Mouse (Mus musculus): ENCODE measurements around the gene Mecom. TPM values are rescaled to one million over a fixed set of nuclear protein-coding genes. Genes with fewer than 3 reads are reported as not detected.
"Not testable (repeated sequence)": the region's sequence is repeated elsewhere in the genome, so short reads cannot be mapped to it uniquely, and the experiment has no call there.

Gene Mecom
- total RNA-seq (2022), result 1 to 10 TPM; 2.2 to 5.5 (median 4.5) TPM

DNA sequence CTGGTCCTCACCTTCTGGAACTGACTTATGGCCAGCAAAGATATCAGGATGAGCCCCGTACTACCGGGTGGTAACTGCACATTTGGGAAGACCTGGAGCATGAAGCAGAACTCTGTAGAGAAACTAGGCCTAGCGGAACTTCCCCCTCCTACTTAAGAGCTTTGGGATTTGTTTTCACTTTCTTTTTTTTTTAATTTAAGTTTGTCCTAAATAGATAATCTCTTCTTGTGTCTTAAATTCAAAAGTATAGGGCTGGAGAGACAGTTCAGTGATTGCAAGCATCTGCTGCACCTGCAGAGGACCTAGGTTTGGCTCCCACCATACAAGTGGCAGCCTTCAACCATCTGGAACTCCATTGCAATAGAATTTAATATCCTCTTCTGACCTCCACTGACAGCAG lies at the start of gene Mecom:
Gene Mecom, minus strand, starts transcription at position 101 of the 400 bp plus-strand sequence.
- DNase-seq (ENCODE audit: low spot score in 2 of 2), result no peak

DNA sequence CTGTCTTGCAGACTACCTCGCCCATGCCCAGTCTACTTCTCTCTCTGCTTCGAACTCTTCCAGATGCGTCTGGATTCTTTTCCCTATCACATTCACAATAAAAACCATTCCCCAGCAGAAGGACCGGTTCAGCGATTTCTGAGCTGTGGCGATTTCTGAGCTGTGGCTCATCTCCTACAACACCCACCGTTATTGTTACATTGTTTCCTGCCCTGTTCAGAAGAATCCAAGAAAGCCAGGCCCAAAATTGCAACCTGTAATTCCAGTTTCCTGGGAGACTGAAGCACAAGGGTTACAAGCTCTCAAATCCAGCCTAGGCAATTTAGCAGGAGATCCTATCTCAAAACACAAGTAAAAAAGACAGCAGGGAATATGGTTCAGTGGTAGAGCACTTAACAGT lies 49.5 kb upstream of the Mecom start:
- no peak for DNase-seq (ENCODE audit: low spot score in 2 of 2)

DNA sequence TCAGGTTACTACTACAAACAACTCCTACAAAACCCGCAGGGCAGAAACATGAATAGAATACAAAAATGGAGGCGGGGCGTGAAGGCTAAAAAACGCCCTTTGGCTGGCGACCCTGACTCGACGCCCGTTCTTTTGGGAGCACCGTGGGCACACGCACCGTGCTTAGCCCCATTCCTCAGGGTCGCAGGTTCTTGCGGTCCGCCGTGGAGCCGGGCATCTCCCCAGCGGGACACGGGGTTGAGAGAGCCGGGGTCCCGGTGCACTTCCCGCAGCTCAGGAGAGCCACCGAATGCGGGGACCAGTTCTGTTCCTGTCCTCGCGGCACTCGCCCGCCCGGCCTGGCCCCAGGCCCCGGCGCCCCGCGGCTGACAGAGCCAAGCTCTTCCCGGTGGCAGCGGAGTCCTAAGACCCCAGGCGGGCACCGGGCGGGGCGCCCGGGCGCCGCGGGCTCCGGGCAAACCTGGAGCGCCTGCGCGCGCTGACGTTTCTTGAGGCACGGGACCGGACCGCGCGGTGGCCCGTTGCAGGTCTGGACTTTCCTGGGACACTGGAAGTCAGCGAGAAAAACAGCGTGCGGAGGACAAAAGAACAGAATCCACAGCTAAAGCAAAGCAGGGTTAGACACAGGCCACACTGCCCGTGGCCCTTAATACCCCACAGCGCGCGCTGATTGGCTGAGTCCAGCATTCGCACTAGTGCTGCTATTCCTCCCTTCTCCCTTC lies 47.5 kb upstream of the Mecom start:
- no peak for DNase-seq (ENCODE audit: low spot score in 2 of 2)

DNA sequence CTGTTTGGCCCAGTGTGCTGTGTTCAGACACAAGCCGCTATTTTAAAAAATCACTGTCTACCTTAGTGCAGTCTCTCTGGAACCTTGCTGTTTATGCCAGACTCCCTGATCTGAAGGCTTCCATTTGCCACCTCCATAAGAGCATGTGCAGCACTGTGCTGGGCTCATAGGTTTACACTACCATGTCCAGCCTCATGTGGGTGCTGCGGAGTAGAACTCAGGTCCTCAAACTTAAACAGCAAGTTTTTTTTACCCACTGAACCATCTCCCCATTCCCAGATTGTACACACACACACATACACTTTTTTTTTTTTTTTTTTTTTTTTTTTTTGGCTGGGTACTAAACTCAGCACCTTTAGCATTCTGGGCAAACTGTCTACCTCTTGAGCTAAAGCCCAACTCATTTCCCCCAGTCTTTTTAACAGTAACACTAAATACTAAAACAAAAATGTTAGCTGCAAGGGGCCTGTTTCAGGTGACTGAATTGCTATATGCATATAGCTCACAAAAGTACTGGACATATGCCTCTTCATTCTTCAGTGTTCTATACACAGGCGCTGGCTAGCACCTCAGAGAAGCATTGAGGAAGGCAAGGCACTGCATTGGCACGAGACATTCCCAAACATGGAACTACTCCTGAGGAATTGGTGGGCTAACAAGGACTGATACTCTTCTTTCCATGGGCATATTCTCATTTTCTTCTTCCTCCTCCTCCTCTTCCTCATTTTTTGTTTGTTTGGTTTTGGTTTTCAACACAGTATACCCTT lies 46.1 kb upstream of the Mecom start:
- DNase-seq (ENCODE audit: low spot score in 2 of 2), result no peak

DNA sequence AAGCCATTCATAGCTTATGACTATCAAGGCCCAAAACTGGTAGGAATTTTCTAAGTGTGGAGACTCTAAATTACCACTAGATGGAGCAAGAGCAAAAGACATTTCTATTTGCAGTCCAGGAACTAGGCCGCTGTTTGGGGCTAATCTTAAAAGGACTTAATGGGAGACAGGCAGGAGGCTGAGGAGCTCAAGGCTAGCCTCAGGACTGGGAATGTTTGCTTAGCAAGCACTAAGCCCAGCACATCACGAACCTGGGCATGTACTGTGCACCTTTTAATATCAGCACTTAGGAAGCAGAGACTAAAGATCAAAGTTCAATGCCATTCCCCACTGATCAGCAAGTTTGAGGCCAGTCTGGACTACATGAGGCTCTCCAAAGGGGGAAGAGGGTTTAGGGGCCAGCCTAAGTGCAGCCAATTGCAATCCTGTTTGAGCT lies 44.6 kb upstream of the Mecom start:
- no peak for DNase-seq (ENCODE audit: low spot score in 2 of 2)

DNA sequence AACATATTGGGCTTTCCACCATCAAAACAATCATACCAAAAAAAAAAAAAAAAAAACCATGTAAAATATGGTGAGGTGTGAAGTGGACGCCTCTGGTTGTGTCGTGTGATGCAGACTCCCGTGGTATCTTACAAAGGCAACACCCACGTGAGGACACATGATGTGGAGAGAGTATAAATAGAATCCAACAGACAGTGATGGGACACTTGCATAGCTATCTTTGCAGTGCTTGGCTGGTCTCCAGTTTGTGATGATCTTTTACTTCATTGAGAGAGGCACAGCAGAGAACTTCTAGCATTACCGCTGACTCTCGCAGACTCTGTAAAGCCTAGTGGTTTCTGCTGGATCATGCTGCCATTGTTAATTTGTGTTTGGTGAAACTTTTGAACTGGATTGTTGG lies 41.1 kb upstream of the Mecom start:
- DNase-seq (ENCODE audit: low spot score in 2 of 2), result no peak

DNA sequence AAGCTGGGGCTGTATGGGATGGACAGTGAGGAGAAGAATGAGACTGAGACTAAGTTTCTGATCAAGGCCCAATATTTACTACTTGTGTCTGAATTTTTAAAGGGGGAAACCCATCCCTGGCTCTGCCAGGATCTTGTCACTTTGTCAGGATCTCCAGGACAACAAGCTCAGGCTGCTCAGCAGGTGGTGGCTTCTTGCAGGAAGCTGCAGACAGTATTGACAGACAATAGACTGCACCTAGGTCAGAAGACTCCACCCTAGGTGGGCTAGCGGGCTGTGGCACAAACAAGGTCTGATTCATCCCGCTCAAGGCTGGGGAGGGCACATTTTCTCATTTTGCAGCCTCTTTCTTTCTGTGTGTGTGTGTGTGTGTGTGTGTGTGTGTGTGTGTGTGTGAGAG lies 25.7 kb upstream of the Mecom start:
- no peak for DNase-seq (ENCODE audit: low spot score in 2 of 2)

DNA sequence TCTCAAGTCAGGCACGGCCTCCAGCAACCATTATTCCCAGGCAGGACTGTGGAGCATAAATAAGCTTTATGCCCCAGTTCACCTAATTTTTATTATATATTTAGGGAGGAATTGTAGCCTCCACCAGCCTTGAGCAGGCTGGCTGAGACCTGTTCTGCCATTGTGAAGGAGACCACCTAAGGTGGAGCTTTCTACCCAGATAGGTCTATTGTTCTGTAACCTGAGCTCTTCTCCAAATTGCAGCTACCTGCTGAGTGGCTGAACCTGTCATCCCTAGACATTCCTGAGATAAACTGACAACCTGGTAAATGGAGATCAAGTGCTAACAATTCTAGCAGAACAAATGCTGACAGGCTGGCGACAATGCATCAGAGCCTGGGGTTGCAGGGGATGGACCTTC lies 18.5 kb upstream of the Mecom start:
- not testable (repeated sequence) for DNase-seq (ENCODE audit: low spot score in 2 of 2)

DNA sequence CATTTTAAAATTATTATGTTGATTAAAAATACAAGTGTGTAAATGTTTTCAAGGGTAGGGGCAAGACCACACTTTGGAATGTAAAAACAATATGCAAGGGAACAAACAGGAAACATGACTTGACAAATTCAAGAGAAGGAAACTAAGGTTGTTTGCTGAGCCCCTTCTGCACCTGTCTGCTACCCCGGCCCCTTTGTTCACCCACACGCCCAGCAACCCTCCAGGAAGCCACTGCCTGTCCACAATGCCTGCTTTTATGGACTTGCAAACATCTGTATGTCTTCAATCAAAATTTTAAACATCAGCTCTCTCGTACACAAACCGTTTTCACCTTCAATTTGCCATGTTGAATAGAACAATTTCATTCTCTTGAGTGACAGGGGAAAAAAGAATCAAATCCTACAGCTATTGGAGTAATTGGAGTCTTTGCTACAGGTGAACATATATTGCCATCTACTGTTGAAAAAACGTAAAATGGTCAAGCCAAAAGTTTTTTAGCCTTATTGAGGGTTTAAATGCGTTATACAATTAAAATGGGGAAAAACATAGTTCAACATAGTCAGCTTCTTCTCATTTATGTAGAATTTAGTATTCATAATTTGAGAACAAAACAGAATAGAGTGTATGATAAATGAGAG lies 13.0 kb upstream of the Mecom start:
- no peak for DNase-seq (ENCODE audit: low spot score in 2 of 2)

DNA sequence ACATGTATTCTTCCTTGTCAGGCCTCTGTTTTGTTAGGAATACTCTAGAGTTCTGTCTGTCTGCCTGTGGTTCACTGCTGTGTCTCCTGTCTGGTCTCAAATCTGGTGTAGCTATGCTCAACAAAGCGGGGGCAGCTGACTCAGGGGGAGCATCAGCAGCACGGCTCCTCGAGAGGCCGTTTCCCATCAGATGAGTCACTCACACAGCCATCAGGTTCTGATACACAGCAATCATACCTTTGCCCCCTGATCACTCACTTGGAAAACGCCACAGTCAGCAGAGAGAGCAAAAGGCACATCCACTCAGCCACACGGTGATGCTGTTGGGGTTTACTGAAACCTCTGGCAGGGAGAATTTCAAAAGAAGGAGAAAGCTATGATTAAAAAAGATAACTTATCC lies 5.9 kb upstream of the Mecom start:
- no peak for DNase-seq (ENCODE audit: low spot score in 2 of 2)

DNA sequence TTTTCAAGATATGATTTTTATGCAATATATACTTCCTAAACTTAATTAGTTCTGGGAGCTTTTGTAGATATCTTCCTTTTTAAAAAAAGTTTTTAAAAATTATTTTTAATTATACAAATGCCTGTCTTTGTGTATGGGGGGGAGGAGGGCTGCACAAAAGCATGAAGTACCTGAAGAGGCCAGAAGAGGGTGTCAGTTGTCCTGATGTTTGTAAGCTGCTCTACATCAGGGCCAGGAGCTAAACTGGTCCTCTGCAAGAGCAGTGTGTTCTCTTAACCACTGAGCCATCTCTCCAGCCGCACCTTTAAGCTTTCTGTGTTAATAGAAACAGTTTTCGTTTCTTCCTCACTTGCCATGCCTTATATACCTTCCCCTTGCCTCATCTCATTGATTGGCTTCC lies 2.4 kb upstream of the Mecom start:
- no peak for DNase-seq (ENCODE audit: low spot score in 2 of 2)

DNA sequence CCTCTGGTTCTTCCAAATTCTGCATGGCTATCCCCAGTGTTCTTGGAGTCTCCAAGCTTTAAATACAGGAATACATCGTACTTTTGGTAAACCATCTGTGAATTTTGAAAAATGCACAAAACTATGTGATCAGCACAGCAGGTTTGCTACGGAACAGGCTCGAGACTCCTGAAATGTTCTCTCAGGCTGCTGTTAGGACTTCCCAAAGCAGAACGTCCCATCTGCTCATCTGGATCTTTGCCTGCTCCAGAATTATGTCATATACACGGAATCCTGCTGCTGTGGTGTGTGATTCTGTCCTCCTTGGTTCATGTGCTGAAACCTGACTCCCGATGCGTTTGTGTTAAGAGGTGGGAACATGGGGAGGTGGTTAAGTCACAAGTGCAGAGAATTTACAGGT lies 1.1 kb upstream of the Mecom start:
- peak in 1 of 2 experiments; percentile 15 for DNase-seq (ENCODE audit: low spot score in 2 of 2)

DNA sequence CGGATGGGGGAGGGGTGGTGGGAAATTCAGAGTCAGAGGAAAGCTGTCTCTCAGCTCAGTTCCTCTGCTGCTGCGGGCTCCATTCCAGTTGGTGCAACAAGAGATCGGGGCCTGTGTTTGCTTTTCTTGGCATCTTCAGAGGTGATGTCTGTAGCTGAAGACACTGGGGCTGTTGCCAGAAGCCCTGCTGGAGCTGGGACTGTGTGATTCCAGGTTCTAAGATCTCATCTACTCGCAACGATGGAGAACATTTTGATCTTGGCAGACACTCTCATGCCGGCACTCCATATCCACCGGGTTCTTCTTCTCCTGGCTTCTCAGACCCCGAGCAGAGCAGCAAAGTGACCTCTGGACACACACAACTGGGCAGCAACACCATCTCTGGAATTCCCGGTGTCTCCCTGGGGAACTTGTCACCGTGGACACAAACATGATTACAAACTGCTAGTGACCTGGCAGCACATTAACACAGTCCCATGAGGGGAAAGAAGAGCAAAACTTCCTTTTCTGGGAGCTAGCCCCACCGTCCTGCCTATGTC lies 908 bp downstream of the Mecom start:
- peak in 1 of 2 experiments; percentile 6 for DNase-seq (ENCODE audit: low spot score in 2 of 2)

DNA sequence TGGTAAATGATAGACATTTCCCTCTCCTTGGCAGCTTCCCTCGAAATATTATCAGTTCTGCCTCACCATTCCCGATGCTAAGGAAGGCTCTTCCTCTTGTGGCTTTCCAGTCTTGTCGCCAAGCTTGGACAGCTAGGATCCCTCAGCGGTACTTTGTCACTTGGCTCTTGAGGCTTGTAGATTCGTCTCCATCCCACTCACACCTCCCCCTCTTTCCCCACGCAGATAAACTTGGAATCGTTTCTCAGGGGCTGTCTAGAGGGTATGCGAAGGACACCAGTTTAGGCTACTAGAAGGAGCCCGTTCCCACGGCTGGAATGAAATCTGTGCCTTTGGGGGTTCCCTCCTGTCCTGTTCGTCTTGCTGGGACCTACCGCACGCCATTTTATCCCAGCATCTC lies 1.4 kb downstream of the Mecom start:
- DNase-seq (ENCODE audit: low spot score in 2 of 2), result no peak

DNA sequence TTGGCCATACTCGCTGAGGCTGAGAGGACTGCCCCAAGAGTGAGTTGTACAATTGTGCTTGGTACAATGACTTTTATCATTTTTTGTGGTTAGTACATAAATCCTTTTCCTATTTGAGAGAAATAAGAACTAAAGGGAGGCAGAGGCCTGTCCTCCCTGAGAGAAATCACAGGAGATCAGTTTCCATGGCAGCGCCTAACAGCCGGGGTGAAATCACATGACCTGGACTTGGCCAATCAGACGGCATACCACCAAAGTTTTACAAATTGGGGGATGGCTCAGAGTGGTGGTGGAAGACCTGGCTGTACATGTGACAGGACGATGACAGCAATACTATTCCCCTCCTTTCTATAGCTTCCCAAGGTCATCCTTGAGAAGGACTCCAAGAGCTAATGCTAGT lies 2.6 kb downstream of the Mecom start:
- DNase-seq (ENCODE audit: low spot score in 2 of 2), result no peak

DNA sequence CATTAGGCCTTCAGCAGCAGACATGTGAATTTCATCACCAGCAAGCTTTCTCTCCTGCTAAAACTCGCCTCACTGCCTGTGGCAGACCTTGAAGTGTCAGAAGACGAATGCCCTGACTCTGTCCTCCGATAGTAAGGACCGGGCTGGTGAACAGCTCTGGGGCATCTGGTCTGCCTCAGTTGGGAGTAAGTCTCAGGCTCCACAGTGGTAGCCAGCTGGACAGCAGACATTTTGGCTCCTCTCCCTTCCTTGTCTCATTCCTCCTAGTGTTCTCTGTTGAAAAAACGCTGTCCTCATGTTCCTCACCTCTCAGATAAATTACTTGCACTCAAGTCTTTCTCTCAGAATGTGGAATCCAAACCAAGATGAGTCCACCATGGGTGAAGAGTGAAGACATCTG lies 3.5 kb downstream of the Mecom start:
- DNase-seq (ENCODE audit: low spot score in 2 of 2), result no peak

DNA sequence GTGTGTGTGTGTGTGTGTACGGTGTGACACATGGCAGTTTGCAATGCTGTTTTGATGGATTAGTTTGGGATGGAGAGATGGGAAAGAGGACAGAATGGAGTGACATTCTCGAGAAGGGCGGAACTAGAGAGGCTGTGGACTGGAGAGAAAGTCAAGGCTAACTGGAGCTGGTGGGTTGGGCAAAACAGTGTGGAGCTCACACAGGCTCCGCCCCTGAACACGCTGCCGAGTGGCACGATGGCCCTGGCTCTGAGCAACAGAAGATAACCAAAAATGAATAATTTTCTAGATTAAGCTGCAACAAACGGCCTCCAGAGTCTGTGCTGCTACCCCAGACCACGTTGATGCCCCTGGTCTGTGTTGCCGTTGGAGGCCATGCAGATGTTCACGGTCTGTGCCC lies 12.0 kb downstream of the Mecom start:
- DNase-seq (ENCODE audit: low spot score in 2 of 2), result no peak

DNA sequence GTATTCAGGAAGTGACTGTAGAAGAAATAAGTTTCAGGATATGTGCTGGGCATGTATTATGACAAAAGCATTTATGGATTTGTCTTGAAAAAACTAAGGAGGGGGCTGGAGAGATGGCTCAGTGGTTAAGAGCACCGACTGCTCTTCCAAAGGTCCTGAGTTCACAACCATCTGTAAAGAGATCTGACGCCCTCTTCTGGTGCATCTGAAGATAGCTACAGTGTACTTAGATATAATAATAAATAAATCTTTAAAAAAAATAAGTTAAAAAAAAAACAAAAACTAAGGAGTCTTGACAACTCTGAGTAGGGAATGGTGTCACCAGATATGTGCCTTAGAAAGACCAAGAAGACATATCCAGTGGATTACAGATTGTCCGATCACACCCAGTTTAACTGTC lies 27.1 kb downstream of the Mecom start:
- DNase-seq (ENCODE audit: low spot score in 2 of 2), result not testable (repeated sequence)

DNA sequence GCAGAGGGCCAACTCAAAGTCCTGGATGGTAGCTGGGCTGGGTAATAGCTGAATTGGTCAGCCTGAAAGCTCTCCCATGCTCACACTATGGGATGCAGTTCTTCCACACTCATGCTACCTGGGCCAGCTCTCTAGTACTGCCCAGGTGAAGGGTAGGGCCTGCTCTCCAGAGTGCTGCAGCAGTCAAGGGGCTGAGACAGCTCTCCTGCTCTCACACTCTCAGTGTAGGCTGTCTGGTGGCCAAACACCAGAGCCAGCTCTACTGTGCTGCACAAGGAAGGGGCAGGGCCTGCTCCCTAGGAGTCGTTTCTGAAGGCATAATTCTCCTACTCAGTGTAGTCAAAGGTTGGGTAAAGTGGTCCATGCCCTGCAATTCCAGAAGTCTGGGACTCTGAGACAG lies 28.4 kb downstream of the Mecom start:
- no peak for DNase-seq (ENCODE audit: low spot score in 2 of 2)

DNA sequence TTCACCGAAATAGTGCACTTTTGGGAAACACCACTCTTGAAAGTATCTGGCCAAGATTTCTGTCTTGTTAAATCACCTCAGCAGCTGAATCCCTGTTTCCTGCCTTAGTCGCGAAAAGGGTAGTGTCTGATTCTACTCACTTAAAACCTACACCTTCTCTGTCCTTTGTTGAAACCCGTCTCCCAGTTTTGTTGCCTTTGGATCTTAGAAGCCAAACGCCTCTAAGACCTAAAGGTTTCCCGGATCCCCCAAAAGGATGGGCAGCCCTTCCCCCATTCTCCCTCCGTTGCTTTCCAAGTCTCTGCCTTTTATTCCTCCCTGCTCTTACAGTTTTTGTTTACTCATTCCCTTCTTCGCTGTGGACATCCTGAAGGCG lies 32.0 kb downstream of the Mecom start:
- no peak for DNase-seq (ENCODE audit: low spot score in 2 of 2)

DNA sequence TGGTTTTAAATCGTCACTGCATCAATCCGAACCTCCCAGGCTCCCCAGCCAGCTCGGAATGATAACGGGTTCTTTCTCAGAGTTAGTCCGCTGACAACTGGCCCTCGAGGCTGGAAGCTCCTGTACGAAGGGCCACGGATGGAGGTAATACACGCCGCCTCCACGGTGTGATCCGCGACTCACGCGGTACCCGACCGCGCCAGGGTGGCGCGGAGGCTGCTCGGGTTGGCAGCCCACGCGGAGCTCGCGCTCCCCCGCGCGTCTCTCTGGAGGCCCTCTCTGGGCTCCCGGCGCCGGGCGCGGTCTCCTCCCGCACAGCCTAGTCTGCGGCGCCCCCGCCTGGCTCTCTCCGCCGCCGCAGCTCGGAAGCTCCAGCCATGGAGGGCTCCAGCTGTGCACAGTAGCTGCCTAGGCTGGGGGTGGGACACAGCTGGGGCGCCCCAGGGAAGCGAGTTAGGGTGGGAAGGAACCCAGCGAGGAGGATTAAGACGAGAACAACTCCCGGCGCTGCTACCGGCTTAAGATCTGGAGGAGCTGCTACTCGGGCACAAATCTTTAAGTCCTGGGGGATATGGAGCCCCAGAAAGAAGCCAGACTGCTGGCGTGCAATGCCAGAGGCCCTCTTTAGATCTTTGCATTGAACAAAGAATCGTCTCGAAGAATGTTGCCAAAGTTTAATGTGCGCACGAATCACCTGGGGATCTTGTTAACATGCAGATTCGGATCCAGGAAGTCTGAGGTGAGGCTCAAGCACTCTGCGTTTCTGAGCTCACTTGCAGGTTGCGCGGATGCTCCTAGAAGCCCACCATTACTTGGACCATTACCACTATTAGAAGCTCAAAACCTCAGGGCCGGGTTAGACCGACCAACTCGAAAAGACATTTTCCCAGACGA lies 32.7 kb downstream of the Mecom start:
- no peak for DNase-seq (ENCODE audit: low spot score in 2 of 2)
